Mouse (Mus musculus) midbrain, embryonic 11.5 days (tissue): ENCODE data around the gene Rab29. TPM values are rescaled to one million over a fixed set of nuclear protein-coding genes. Genes with fewer than 3 reads are reported as not detected.

ENCODE experiments used
- ATAC-seq: fragments of 200-750 bp; cut with Nextera tagmentation; 2 replicates; pipeline ENCODE4 v1.8.0; 2017; ENCODE audit warnings: moderate TSS enrichment, moderate library complexity; ENCODE audit not compliant: low FRiP score
- DNase-seq: peaks from one replicate; pipeline ENCODE4 v3.0.0; 2015; ENCODE audit warnings: low spot score; ENCODE audit errors: missing footprints
- H3K27ac ChIP-seq: fragments of 300-500 bp; sonication (generic); 2 replicates; pipeline ENCODE4 v1.5.1; 2014; ENCODE audit warnings: low read depth, low read length
- H3K27me3 ChIP-seq: fragments of 300-500 bp; sonication (generic); 2 replicates; pipeline ENCODE4 v1.6.1; 2014; ENCODE audit warnings: mild to moderate bottlenecking, low read length, moderate library complexity, mixed read lengths; ENCODE audit not compliant: control insufficient read depth, insufficient read depth
- H3K36me3 ChIP-seq: fragments of 300-500 bp; sonication (generic); 2 replicates; pipeline ENCODE4 v1.6.1; 2014; ENCODE audit warnings: mild to moderate bottlenecking, low read length, moderate library complexity, mixed read lengths; ENCODE audit not compliant: control insufficient read depth, insufficient read depth
- H3K4me1 ChIP-seq: fragments of 300-500 bp; sonication (generic); 2 replicates; pipeline ENCODE4 v1.6.1; 2014; ENCODE audit warnings: low read length; ENCODE audit not compliant: control insufficient read depth, insufficient read depth
- H3K4me2 ChIP-seq: fragments of 300-500 bp; sonication (generic); 2 replicates; pipeline ENCODE4 v1.6.1; 2014; ENCODE audit warnings: mild to moderate bottlenecking, moderate library complexity
- H3K4me3 ChIP-seq: fragments of 300-500 bp; sonication (generic); 2 replicates; pipeline ENCODE4 v1.5.1; 2014; ENCODE audit warnings: low read depth, low read length
- H3K9ac ChIP-seq: fragments of 300-500 bp; sonication (generic); 2 replicates; pipeline ENCODE4 v1.6.1; 2014; ENCODE audit warnings: low read length
- H3K9me3 ChIP-seq: fragments of 300-500 bp; sonication (generic); 2 replicates; pipeline ENCODE4 v1.6.1; 2016; ENCODE audit warnings: low read length; ENCODE audit not compliant: control insufficient read depth
- WGBS: fragments of 180-500 bp; shearing (Covaris S2); extraction: QIAGEN DNeasy Blood & Tissue Kit; methylation state at CpG from one replicate; pipeline ENCODE4 v1.1.7; 2014; 5-methylcytosine and 5-hydroxymethylcytosine counted together
- polyA plus RNA-seq: library from polyadenylated mRNA; unstranded; fragments of >200 nt; fragmentation: Nextera tagmentation; extraction: Ambion mirVana; gene quantifications from 2 replicates; pipeline ENCODE4 v1.2.1, GENCODE M21; 2014

The Rab29 gene
- polyA plus RNA-seq, 1 experiment from 2014 or later = 15.0 TPM

GRCm38 (mm10) chr1:131843758-131844157, 23.3 kb upstream of the Rab29 start:
- H3K9me3 ChIP-seq = no peaks in the 10 kb centered on the region
- no peaks in the 10 kb centered on the region for H3K27me3 ChIP-seq
- WGBS = 93% methylated on average over 10 of the region's 10 CpGs
- H3K4me2 ChIP-seq = no peak overlapping the region
- DNase-seq (no peak), ATAC-seq (no peak)
- no peak overlapping the region for H3K4me3 ChIP-seq
- H3K36me3 ChIP-seq = peaks cover 3% of the 10 kb centered on the region; the same call in 1 of the 2 replicates
- H3K9ac ChIP-seq = no peak overlapping the region
- H3K4me1 ChIP-seq = no peaks in the 10 kb centered on the region
- H3K27ac ChIP-seq = no peak overlapping the region

- Histone ChIP-seq H3K9me3 (no peaks in the 10 kb centered on the region), H3K4me3 (no peak overlapping the region), H3K27me3 (no peaks in the 10 kb centered on the region), H3K36me3 (peaks cover 3% of the 10 kb centered on the region; the same call in 1 of the 2 replicates), H3K4me1 (no peaks in the 10 kb centered on the region), H3K9ac (no peak overlapping the region), H3K4me2 (no peak overlapping the region), H3K27ac (no peak overlapping the region)
- WGBS = 63% methylated on average over 8 of the region's 8 CpGs
- no peak for ATAC-seq
- DNase-seq = no peak
Observed at GRCm38 (mm10) chr1:131844883-131845282, 22.1 kb upstream of the Rab29 start.

- WGBS = 79% methylated on average over 5 of the region's 5 CpGs
- Histone ChIP-seq H3K4me1 (no peaks in the 10 kb centered on the region), H3K27ac (no peak overlapping the region), H3K9me3 (no peaks in the 10 kb centered on the region), H3K4me2 (no peak overlapping the region), H3K27me3 (no peaks in the 10 kb centered on the region), H3K4me3 (no peak overlapping the region), H3K36me3 (peaks cover 3% of the 10 kb centered on the region; the same call in 1 of the 2 replicates), H3K9ac (no peak overlapping the region)
- ATAC-seq = no peak
- no peak for DNase-seq
Observed at GRCm38 (mm10) chr1:131846255-131846654, 20.8 kb upstream of the Rab29 start.

- no peak for DNase-seq
- Histone ChIP-seq H3K36me3 (no peaks in the 10 kb centered on the region), H3K9ac (no peak overlapping the region), H3K9me3 (no peaks in the 10 kb centered on the region), H3K27me3 (no peaks in the 10 kb centered on the region), H3K4me2 (no peak overlapping the region), H3K4me3 (no peak overlapping the region), H3K27ac (no peak overlapping the region), H3K4me1 (no peaks in the 10 kb centered on the region)
- ATAC-seq = no peak
- WGBS = 79% methylated on average over 4 of the region's 4 CpGs
Observed at GRCm38 (mm10) chr1:131861811-131862210, 5.2 kb upstream of the Rab29 start.

- Histone ChIP-seq H3K4me3 (no peak overlapping the region), H3K4me2 (no peak overlapping the region), H3K27me3 (peaks cover 3% of the 10 kb centered on the region; the same call in 1 of the 2 replicates), H3K27ac (no peak overlapping the region), H3K36me3 (no peaks in the 10 kb centered on the region), H3K9me3 (no peaks in the 10 kb centered on the region), H3K9ac (no peak overlapping the region), H3K4me1 (peaks cover 4% of the 10 kb centered on the region; the same call in 1 of the 2 replicates)
- DNase-seq (peak; percentile 51), ATAC-seq (no peak)
- 77% methylated on average over 5 of the region's 5 CpGs for WGBS
Observed at GRCm38 (mm10) chr1:131865596-131865995, 1.4 kb upstream of the Rab29 start.

GRCm38 (mm10) chr1:131866304-131866999, 572 bp upstream of the Rab29 start:
- Histone ChIP-seq H3K4me2 (no peak overlapping the region), H3K27me3 (peaks cover 3% of the 10 kb centered on the region; the same call in 1 of the 2 replicates), H3K36me3 (no peaks in the 10 kb centered on the region), H3K4me3 (no peak overlapping the region), H3K9me3 (no peaks in the 10 kb centered on the region), H3K27ac (no peak overlapping the region), H3K9ac (no peak overlapping the region), H3K4me1 (peaks cover 4% of the 10 kb centered on the region; the same call in 1 of the 2 replicates)
- 80% methylated on average over 6 of the region's 6 CpGs for WGBS
- DNase-seq (peak; percentile 33), ATAC-seq (peak; percentile 47; the same call in 1 of the 2 replicates)

GRCm38 (mm10) chr1:131867946-131868290, 894 bp downstream of the Rab29 start:
- Histone ChIP-seq H3K4me1 (peaks cover 4% of the 10 kb centered on the region; the same call in 1 of the 2 replicates), H3K9ac (peak overlapping the region; percentile 68), H3K4me2 (peak overlapping the region; percentile 77), H3K4me3 (peak overlapping the region; percentile 61), H3K36me3 (no peaks in the 10 kb centered on the region), H3K9me3 (no peaks in the 10 kb centered on the region), H3K27me3 (peaks cover 3% of the 10 kb centered on the region; the same call in 1 of the 2 replicates), H3K27ac (no peak overlapping the region)
- ATAC-seq (no peak; the same call in 1 of the 2 replicates), DNase-seq (peak; percentile 89)
- WGBS = 31% methylated on average over 10 of the region's 10 CpGs

GRCm38 (mm10) chr1:131869561-131869960, 2.5 kb downstream of the Rab29 start:
- Histone ChIP-seq H3K9me3 (no peaks in the 10 kb centered on the region), H3K27ac (no peak overlapping the region), H3K36me3 (no peaks in the 10 kb centered on the region), H3K4me2 (no peak overlapping the region), H3K9ac (no peak overlapping the region), H3K27me3 (peaks cover 3% of the 10 kb centered on the region; the same call in 1 of the 2 replicates), H3K4me1 (peaks cover 4% of the 10 kb centered on the region; the same call in 1 of the 2 replicates), H3K4me3 (no peak overlapping the region)
- no peak for ATAC-seq
- DNase-seq = no peak
- 85% methylated on average over 2 of the region's 2 CpGs for WGBS

- Histone ChIP-seq H3K9me3 (no peaks in the 10 kb centered on the region), H3K9ac (no peak overlapping the region), H3K27ac (no peak overlapping the region), H3K36me3 (no peaks in the 10 kb centered on the region), H3K27me3 (peaks cover 2% of the 10 kb centered on the region; the same call in 1 of the 2 replicates), H3K4me2 (no peak overlapping the region), H3K4me1 (peaks cover 1% of the 10 kb centered on the region; the same call in 1 of the 2 replicates), H3K4me3 (no peak overlapping the region)
- ATAC-seq (no peak), DNase-seq (peak; percentile 28)
- 69% methylated on average over 1 of the region's 1 CpGs for WGBS
Observed at GRCm38 (mm10) chr1:131872856-131873255, 5.8 kb downstream of the Rab29 start.
